Mouse (Mus musculus) gonadal fat pad, adult 2 months (tissue): ENCODE measurements around the gene Paqr6. TPM values are rescaled to one million over a fixed set of nuclear protein-coding genes. Genes with fewer than 3 reads are reported as not detected.
"Not testable (repeated sequence)": the region's sequence is repeated elsewhere in the genome, so short reads cannot be mapped to it uniquely, and the experiment has no call there.

Source experiments
- DNase-seq: peaks from one replicate; pipeline ENCODE4 v3.0.0-alpha.2; 2012; ENCODE audit warnings: low read depth
- polyA plus RNA-seq: library from polyadenylated mRNA; depleted of rRNA; stranded (reverse); fragments of >200 nt; gene quantifications from 2 replicates; pipeline ENCODE4 v1.2.3, GENCODE M21; 2012

Gene Paqr6
- polyA plus RNA-seq, 1 experiment: 11.8 TPM

DNA sequence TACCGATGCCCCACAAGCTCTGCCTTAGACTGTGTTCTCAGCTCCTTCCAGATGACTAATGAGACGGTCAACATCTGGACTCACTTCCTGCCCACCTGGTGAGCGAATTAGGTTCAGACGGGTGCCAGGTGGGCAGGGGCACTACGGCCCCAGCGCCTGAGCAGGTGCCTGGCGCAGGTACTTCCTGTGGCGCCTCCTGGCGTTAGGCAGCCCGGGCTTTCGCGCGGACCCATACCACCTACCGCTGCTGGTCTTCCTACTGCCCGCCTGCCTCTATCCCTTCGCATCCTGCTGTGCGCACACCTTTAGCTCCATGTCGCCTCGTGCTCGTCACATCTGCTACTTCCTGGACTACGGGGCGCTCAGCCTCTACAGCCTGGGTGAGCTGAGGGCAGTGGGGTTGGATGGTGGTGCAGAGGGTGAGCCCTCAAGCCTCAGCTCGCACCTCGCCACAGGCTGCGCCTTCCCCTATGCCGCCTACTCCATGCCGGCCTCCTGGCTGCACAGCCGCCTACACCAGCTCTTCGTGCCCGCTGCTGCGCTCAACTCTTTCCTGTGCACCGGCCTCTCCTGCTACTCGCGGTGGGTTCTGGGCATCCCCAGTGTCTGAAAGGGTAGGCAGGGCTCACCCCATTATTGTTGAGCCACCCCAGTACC, 1.4 kb downstream of the Paqr6 start:
- no peak for DNase-seq

DNA sequence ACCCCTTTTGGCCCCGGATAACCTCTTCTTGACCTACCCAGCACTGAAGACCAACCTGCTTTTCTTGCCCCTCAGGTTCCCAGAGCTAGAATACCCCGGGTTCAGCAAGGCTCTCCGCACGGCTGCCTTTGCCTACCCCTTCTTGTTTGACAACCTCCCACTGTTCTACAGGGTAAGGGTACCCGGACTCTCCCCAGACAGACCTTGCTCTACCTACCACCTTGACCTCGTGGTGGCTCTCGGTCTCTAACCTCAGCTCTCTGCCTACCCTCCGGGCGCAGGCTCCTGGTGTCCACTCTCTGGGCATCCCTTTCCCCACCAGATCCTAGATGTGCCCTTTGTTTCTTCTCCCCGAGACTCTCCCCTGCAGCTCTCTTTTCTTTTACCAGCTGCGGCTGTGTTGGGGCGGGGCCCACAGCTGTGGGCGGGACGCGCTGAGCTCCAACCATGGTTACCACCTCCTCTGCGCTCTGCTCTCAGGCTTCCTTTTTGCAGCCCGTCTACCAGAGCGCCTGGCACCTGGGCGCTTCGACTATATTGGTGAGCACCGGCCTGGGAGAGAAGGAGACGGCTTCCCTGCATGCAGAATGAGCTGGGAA, 2.5 kb downstream of the Paqr6 start:
- DNase-seq: not testable (repeated sequence)

DNA sequence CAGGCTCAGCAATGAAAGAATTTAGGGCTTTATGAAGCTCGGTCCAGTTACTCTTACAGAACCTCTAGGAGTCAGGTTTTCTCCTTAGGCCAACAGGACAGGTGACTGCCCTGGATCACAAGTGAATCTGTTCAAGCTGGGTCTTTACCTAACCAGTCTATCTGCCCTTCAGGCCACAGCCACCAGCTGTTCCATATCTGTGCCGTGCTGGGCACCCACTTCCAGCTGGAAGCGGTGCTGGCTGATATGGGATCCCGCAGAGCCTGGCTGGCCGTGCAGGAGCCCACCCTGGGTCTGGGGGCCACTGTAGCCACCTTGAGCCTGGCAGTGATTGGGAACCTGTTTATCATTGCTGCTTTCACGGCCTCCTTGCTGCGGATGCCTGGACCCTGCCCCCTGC, 3.1 kb downstream of the Paqr6 start:
- not testable (repeated sequence) for DNase-seq

DNA sequence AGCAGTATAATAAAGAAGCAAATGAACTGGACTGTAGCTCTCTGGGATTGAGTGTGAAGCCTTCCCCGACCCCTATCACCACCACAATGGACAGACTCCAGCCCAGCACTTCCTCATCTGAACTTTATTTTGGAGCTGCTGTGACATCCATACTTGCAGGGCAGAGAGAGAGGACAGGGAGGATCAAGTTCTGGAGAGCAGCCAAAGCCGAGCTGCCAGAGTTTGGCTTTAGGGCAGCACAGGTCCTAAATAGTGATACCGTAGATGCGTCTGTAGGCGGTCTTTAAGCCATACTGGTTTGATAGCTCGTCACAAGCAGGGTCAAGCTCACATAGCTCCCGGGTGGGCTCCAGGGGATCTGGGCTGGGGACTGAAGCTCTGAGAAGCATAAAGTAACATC, 4.1 kb downstream of the Paqr6 start:
- not testable (repeated sequence) for DNase-seq

DNA sequence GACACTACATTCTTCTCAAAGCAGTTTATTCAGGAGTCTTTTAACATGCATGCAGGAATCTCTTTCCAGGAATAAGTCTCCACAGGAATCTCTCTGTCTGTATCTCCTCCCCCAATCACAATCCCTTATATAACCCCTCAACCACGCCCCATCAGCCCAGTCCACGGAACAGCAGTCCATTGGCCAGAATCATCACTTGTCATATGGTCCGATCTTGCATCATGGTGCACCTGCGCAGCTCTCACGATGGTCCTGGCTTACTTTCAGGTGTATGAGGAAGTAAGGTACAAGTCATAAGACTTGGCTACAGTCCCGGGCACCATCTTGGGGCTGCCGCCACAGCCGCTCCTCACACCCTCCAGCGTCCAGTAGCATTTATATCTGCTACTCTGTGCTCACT, 8.3 kb downstream of the Paqr6 start, which contains the start of gene Bglap3:
TSS of gene Bglap3 (minus strand) at position 101 of the 400 bp plus-strand sequence.
- not testable (repeated sequence) for DNase-seq

DNA sequence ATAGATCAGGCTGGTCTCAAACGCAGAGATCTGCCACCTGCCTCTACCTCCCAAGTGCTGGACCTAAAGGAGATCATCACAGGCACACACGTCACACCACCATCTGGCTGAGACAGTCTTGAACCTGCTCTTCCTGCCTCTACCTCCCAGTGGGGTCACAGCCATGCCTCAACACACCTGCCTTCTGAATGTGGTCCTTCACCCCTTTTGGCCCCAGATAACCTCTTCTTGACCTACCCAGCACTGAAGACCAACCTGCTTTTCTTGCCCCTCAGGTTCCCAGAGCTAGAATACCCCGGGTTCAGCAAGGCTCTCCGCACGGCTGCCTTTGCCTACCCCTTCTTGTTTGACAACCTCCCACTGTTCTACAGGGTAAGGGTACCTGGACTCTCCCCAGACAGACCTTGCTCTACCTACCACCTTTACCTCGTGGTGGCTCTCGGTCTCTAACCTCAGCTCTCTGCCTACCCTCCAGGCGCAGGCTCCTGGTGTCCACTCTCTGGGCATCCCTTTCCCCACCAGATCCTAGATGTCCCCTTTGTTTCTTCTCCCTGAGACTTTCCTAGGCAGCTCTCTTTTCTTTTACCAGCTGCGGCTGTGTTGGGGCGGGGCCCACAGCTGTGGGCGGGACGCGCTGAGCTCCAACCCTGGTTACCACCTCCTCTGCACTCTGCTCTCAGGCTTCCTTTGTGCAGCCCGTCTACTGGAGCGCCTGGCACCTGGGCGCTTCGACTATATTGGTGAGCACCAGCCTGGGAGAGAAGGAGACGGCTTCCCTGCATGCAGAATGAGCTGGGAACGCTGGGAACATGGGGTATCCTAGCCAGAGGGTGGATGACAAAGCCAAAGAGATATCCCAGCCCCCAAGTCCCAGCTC, 11.6 kb downstream of the Paqr6 start:
- DNase-seq: not testable (repeated sequence)

DNA sequence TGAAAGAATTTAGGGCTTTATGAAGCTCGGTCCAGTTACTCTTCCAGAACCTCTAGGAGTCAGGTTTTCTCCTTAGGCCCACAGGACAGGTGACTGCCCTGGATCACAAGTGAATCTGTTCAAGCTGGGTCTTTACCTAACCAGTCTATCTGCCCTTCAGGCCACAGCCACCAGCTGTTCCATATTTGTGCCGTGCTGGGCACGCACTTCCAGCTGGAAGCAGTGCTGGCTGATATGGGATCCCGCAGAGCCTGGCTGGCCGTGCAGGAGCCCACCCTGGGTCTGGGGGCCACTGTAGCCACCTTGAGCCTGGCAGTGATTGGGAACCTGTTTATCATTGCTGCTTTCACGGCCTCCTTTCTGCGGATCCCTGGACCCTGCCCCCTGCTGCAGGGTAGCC, 12.3 kb downstream of the Paqr6 start:
- DNase-seq: not testable (repeated sequence)

DNA sequence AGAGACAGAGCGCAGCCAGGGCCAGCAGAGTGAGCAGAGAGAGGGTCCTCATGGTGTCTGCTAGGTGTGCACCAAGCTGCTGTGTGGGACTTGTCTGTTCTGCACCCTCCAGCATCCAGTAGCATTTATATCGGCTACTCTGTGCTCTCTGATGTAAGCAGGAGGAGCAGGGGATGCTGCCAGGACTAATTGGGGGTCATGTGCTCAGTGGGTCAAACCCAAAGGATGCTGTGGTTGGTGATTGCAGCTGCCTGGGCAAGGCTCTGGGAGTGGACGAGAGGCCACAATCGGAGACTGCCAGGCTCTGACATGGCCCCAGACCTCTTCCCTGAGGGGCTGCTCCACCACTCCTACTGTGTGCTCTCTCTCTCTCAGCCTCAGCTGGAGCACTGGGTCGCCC, 14.2 kb downstream of the Paqr6 start, which contains the start of gene Bglap2:
TSS of gene Bglap2 (minus strand) at position 101 of the 400 bp plus-strand sequence.
- not testable (repeated sequence) for DNase-seq

DNA sequence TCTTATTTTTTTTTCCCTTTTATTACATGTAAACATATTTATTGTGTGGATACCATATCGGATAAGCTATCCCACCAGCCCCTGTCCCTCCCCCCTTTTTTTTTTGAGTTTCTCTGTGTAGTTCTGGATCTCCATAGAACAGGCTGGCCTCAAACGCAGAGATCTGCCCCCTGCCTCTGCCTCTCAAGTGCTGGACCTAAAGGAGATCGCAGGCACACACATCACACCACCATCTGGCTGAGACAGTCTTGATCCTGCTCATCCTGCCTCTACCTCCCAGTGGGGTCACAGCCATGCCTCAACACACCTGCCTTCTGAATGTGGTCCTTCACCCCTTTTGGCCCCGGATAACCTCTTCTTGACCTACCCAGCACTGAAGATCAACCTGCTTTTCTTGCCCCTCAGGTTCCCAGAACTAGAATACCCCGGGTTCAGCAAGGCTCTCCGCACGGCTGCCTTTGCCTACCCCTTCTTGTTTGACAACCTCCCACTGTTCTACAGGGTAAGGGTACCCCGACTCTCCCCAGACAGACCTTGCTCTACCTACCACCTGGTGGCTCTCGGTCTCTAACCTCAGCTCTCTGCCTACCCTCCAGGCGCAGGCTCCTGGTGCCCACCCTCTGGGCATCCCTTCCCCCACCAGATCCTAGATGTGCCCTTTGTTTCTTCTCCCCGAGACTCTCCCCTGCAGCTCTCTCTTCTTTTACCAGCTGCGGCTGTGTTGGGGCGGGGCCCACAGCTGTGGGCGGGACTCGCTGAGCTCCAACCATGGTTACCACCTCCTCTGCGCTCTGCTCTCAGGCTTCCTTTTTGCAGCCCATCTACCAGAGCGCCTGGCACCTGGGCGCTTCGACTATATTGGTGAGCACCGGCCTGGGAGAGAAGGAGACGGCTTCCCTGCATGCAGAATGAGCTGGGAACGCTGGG, 17.3 kb downstream of the Paqr6 start:
- not testable (repeated sequence) for DNase-seq

DNA sequence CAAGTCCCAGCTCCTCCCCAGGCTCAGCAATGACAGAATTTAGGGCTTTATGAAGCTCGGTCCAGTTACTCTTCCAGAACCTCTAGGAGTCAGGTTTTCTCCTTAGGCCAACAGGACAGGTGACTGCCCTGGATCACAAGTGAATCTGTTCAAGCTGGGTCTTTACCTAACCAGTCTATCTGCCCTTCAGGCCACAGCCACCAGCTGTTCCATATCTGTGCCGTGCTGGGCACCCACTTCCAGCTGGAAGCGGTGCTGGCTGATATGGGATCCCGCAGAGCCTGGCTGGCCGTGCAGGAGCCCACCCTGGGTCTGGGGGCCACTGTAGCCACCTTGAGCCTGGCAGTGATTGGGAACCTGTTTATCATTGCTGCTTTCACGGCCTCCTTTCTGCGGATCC, 18.0 kb downstream of the Paqr6 start:
- DNase-seq: not testable (repeated sequence)

DNA sequence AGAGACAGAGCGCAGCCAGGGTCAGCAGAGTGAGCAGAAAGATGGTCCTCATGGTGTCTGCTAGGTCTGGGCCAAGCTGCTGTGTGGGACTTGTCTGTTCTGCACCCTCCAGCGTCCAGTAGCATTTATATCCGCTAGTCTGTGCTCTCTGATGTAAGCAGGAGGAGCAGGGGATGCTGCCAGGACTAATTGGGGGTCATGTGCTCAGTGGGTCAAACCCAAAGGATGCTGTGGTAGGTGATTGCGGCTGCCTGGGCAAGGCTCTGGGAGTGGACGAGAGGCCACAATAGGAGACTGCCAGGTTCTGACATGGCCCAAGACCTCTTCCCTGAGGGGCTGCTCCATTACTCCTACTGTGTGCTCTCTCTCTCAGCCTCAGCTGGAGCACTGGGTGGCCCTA, 20.0 kb downstream of the Paqr6 start, which contains the start of gene Bglap:
TSS of gene Bglap (minus strand) at position 101 of the 400 bp plus-strand sequence.
- no peak for DNase-seq

DNA sequence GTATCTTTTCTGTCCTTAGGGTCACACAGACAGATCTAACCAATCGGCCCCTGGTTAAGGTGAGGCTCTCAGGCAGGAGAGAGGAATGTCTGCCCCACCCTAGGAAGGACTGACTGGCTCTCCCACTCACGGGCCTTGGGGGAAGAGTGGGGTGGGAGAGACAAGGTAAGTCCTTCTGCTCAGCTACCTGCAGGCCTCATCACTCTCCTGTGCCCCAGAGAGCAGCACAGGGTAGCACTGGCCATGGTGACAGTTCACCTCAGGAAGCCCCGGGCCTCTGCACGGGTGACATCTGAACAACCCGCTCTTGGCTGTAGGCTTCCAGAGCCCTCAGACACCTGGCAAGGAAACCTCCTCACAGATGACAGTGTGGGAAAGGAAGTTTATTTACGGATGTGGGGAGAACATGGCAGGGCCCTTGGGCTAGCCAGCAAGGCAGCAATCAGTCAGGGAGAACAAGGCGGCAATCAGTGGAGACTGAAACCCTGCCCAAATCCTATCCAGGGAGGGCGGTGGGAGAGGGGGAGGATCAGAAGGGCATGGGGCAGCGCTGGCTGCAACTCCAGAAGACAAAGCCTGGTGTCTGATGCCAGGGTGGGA, 29.5 kb downstream of the Paqr6 start:
- DNase-seq: no peak

DNA sequence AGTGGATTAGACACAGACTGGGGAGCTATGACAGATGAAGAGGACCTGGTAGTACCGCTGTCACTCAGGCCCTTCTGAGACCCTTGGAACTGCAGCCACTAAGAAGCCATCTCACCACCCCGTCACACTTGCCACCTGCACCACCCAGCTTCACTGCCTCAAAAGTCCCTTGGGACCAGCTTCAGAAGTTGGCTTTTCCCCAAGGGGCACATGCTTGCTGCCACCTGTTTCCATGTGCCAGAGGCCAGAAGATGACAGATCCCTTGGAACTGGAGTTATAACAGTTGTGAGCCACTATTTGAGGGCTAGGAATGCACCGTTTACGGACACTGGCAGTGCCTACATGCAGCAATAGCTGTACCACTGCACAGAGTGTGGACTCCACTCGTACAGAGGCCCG, 30.9 kb downstream of the Paqr6 start:
- DNase-seq: no peak

DNA sequence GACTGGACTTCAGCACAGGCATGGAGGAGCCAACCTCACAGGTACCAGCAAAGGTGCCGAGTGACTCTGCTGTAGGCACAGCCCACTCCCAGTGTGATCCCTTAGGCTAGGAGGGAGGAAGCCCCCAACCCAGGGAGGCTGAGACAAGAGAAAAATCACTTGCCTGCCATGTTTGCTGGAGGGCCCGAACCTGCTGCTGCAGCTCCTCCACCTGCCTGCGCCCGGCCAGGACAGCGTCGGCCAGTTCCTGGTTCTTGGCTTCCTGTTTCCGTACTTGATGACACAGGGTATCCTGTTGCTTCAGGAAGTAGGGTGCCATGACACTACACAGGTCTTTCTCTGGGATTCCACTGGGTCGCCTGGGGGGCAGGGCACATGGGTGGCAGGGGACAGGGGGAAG, 31.4 kb downstream of the Paqr6 start:
- no peak for DNase-seq

DNA sequence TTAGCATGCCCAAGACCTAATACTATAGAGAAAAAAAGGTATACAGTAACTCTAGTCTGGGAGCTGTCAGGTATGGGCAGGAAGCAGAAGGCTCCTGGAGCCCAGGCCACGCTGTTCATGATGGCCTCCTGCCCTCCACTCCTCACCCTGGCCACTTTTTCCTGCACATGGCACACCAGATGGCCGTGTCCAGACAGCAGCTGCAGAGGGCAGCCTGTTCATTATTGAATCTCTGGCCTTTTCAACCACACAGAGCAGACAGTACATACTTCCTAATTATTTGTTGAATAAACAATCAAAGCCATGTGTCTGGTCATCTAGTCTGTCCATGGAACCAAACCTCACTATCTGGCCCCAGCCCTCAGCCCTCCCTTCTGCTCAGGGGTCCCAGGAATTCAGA, 34.3 kb downstream of the Paqr6 start:
- DNase-seq: no peak

DNA sequence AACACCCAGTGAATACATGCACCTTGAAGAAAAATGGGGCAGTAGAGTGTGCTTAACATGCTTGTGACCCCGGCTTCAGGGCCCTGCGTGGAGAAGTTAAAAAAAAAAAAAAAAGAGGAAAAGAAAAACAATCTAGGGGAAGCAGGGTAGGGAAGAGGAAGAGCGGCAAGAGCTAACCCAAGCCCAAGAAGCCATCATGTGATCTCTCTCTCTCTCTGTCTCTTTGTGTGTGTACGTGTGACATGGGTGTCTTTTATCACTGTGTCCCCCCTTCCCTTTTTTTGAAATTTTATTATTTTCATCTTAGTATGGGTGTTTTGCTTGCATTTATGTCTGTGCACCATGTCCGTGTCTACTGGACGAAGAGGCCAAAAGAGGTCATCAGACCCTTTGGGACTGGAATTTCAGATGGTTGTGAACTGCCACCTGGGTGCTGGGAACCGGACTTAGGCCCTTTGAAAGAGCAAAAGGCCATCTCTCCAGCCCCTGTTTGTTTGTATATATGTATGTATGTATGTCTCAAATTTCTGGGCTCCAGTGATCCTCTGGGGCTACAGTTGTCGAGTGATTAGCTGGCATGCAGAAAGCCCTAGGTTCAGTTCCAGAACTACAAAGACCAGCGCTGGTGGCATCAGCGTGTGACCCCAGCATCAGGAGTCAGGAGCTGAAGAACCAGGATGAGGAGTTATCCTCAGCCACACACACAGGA, 39.3 kb downstream of the Paqr6 start:
- no peak for DNase-seq

DNA sequence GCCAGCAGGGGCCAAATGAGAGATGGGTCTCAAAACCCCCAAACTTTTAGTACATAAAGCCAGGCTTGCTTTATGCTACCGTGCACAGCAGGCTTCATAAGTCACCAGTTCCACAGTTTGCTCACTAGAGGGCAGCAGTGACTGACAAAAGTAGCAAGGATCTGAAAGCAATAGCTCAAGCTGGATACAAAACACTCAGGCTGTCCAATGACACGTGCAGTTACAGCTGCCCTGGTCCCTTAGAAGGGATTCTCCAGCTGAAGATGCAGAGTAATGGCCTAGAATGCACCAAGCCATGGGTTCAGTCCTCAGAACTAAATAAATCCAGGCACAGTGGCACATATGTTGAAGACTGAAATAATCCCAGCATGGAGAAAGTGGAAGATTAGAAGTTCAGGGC, 42.7 kb downstream of the Paqr6 start:
- DNase-seq: no peak

DNA sequence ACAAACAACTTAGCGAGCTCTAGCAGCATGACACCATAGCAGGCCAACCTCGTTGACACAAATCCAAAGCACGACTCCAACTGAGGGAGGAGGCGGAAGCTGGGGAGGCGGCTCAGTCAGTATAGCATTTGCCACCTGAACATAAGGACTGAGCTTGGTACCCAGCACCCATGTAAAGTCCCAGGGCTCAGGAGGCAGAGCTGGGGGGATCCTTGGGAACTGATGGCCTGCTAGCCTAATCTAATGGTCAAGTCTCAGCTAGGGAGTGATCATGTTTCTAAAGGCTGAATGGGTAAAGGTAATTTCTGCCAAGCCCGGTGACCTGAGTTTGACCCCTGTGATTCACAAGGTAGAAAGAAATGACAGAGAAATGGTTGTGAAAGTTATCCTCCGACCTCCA, 43.1 kb downstream of the Paqr6 start:
- DNase-seq: no peak

DNA sequence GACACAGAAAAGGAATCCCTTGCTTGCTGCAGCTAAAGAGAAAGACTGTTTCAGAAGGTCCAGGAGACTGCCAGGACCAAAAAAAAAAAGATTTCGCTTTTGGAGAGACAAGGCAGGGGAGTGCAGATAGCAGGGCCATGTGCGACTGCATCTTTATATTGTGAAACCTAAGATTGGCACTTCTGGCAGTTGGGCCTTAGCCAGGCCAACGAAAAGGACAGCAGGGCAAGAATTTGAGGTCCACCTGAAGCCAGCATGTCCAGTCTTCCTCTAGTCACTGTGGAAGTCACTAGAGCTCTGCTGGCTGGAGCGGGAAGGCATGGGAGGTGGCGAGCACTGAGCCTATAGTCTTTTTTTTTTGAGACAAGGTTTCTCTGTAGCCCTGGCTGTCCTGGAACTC, 44.6 kb downstream of the Paqr6 start:
- DNase-seq: no peak
